Mouse (Mus musculus) heart, adult 9 months (tissue): ENCODE results near the gene Izumo1.

ENCODE experiments used
- DNase-seq, 2 experiments: peaks; one replicate each; pipeline ENCODE4 v3.0.0; 2022; ENCODE audit warnings: low spot score in 2 of 2

Izumo1 gene

DNA sequence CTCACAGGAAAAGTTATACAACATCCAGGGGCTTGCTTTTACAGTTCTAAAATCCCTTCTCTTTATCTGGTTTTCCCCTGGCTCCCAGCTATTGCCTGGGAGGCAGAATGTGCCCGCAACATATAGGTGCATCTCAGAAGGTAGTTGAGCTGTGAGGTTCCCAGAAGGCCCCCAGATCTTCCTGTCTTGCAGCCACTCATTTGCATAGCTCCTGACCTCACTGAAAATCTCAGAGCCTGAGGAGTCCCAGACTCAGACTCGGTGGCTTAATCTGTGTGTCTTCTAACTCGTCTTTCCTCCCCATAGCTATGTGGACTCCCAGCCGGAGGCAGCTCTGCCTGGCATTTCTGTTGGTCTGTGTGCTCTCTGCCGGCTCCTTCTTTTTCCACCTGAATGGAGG is 3.3 kb upstream of the Izumo1 start:
- DNase-seq = no peak

DNA sequence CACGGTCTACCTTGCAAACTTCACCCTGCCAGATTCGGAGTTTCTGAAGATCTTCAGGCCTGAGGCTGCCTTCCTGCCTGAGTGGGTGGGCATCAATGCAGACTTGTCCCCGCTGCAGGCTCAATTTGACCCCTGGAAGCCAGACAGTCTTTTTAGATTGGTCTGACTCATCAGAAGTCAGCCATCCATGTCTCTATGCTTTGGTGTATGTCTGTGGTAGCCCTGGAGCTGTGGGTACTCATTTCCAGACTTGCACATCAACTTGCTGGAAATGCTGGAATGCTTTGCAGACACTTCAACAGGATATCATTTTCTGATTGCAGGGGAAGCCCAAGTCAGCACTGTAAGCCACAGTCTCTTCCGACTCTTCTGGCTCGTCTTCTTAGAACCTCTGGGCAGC is 2.0 kb upstream of the Izumo1 start:
- no peak for DNase-seq

DNA sequence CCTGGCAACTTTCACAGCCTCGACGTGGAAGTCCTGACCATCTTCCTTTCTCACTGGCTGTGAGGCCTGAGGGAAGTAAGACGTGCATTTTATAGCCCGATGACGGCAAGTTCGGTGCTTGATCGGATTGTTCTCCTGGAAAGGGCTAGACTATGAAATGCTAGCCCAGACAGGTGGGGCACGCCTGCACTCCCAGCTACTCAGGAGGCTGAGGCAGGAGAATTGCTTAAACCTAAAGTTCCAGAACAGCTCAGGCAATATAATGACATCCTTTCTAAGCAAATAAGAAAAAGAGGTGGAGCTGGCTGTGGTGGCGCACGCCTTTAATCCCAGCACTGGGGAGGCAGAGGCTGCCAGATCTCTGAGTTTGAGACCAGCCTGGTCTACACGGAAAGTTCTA is 1.9 kb downstream of the Izumo1 start:
- DNase-seq = no peak

DNA sequence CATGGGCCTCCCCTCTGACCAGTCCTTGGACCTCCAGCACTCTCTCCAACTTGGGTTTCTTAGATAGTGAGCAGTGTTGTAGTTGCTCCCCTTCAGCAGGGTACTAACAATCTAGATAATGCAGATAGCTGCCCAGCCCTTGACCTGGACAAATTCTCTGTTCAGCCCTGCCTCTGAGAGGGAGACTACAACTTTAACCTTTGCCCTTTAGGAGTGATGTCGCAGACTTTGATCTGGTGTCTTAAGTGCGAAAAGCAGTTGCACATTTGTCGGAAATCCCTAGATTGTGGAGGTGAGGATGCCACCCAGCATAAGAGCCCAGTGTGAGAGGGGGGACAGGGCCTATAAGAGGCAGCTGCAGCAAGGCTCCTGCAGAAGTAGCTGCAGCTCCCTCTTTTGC is 3.1 kb downstream of the Izumo1 start:
- DNase-seq = no peak

DNA sequence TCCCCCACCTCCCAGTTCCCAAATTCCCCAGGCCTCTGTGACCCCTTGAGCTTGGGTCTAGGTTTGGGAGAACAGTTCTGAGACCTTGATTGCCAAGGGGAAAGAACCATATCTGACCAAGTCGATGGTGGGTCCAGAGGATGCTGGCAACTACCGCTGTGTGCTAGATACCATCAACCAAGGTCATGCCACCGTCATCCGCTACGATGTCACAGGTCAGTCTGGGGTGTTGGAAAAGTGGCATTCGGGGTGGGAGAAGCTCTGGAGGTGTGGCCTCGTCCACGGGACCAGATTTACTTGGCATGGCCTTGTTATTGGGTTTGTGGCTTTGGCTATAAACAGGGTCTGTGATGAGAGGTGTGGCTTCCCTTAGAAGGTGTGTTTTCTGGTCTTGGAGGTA is 3.9 kb downstream of the Izumo1 start:
- DNase-seq = no peak

DNA sequence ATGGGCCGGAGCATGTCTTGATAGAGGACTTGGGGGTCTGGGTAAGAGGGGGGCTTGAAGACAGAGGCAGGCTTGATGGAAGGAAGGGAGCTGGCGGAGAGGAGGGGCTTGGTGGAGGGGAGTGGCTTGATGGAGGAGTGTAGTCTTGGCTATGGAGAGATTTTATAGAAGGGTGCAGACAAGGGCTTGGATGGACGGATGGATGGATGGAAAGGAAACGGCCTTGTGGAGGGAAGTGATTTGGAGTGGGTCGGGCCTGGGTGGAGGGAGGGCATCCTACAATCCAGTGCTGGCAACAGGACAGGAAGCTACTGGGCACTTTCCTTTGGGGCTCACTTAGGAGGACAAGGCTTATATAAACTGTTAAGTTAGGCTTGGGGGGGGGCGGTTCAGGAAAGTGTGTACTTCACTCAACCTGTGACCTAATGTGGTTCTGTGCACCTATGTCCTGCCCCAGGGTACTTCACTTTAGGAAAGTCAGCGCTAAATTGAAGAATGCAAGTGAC is 5.0 kb downstream of the Izumo1 start:
- DNase-seq = peak in 1 of 2 experiments; percentile 27

DNA sequence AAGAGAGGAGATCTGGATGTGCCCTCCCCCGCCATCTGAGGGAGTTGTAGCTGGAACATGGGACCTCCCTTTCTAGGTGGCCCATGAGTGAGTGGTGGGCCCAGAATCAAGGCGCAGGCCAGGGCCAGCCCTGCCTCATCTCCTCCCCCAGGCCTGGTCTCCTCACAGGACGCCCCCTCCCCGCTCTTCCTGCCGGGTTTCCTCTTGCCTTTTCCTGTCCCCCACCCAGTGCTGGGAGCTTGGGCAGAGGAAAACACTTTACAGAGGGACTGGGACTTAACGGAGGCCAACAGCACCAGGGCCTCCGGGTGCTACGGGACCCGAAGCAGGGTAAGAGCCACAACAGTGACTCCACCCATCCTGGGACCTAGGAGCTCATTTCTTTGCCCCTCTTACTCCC is 5.7 kb downstream of the Izumo1 start, which contains the start of gene Rasip1:
Rasip1 (plus strand) TSS at position 228 of the 400 bp plus-strand sequence.
- DNase-seq = peak; percentile 72 to 83

DNA sequence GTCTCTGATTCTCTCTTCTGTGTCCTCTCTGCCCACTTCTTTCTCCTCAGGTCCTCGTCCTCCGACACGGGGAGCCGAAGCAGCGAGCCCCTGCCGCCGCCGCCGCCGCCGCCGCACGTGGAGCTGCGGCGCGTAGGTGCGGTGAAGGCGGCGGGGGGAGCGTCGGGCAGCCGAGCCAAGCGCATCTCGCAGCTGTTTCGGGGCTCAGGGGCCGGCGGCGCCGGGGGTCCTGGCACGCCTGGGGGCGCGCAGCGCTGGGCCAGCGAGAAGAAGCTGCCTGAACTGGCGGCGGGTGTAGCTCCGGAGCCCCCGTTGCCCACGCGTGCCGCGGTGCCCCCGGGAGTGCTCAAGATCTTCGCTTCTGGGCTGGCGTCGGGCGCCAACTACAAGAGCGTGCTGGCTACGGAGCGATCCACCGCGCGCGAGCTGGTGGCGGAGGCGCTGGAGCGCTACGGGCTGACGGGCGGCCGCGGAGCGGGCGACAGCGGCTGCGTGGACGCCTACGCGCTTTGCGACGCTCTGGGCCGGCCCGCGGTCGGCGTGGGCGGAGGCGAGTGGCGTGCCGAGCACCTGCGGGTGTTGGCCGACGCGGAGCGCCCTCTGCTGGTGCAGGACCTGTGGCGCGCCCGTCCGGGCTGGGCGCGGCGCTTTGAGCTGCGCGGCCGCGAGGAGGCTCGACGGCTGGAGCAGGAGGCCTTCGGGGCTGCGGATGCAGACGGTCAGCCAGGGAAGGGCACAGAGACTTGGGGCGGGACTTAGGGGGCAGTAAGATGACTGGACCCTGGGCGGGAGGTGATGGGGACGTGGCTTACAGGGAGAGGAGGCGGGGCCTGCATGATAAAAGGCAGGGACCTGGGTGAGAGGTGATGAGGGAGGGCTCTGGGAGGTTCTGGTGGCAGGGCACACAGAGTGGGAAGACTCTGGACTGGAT is 7.0 kb downstream of the Izumo1 start:
- DNase-seq = peak; percentile 78 to 83

DNA sequence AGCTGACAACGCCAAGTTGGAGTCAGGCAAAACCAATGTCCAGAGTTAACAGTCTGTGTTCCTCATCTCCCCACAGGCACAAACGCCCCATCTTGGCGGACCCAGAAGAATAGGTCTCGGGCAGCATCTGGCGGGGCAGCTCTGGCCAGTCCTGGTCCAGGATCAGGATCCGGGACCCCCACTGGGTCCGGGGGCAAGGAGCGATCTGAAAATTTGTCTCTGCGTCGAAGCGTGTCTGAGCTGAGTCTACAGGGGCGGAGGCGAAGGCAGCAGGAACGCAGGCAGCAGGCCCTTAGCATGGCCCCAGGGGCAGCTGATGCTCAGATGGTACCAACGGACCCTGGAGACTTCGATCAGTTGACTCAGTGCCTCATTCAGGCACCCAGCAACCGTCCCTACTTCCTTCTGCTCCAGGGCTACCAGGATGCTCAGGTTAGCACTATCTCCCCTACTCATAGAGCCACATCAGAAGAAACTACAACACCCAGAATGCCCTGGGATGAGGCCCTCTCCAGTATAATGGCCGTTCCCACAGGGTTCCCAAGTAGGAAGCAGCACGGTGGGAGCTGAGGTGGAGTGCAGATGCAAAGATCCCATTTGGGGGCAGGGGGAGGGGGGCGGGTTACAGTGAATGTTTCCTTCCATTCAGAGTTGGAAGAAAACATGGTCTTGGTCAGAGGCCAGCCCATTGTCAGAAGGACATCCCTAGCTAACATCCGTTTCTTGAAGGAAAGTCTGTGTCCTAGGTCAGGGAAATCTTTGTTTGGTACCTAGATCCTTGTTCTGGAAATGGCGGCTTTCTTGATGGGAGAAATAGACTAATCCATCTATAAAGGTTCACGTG is 8.7 kb downstream of the Izumo1 start:
- DNase-seq = peak in 1 of 2 experiments; percentile 38

DNA sequence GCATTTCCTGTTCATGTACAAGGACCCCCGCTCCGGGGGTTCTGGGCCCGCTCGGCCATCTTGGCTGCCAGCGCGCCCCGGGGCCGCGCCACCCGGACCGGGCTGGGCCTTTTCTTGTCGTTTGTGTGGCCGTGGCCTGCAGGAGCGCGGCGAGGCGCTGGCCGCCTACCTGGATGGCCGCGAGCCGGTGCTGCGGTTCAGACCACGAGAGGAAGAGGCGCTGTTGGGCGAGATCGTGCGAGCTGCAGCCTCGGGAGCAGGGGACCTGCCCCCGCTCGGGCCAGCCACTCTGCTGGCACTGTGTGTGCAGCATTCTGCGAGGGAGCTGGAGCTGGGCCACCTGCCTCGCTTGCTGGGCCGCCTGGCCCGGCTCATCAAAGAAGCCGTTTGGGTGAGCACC is 10.9 kb downstream of the Izumo1 start:
- DNase-seq = no peak

DNA sequence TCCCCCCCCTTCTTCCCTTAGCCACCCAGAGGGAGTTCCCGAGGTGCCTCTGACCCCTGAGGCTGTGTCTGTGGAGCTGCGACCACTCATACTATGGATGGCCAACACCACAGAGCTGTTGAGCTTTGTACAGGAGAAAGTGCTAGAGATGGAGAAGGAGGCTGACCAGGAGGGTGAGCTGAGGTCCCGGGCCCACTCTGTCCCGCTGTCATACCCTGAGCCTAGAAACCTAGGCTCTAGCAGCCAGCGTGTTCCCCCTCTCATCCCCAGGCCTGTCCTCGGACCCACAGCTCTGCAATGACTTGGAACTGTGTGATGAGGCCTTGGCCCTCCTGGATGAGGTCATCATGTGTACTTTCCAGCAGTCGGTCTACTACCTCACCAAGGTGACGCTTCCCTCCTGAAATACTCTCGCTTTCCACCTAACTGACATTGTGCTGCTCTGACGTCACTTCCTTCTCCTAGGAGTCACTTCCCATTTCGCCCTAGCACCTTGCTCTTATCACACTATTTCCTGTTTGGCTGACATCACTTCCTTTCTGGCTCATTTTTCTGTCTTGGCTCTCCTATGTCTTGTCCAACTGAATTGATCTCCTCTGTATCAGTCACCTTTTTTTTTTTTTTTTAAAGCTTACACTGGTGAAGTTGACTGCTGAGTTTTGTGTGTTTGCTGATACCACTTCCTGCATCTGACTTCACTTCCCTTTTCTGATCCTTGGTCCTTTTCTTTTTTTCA is 13.5 kb downstream of the Izumo1 start:
- peak; percentile 63 to 78 for DNase-seq

DNA sequence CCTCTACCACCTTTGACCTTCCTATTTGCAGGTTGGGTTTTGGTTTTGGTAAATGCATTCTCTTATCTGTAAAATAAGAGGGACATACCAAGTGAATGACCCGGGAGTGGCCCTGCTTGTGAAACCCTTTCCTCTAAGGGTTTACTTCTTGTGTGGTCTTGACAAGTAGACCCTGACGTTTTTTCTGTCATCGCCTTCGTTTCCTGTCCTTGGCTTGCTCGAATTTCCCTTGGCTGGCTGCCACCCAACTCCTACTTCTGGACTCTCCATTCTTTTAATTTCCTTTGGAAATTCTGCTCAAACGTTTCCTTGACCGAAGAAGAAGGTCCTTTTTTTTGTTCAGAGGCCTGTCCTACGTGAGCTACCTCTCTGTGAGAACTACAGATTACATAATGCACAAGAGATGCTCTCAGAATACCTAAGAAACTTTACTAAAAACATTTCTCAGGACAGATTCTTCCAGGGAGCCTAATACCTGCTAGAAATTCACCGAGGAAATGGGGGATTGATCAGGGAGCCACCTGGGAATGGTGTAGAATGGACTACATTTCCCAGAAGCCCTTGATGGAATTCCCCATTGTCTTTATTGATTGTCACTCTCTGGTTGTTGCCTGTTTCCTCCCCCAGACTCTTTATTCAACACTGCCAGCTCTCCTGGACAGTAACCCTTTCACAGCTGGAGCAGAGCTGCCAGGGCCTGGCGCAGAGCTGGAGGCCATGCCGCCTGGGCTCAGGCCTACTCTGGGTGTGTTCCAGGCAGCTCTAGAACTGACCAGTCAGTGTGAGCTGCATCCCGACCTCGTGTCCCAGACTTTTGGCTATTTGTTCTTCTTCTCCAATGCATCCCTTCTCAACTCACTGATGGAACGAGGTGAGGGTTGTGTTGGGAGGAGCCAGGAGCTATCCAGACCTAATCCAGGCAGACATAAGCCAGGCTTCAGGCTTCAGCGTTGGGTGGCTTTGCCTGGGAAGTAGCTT is 14.4 kb downstream of the Izumo1 start:
- peak; percentile 48 to 65 for DNase-seq

DNA sequence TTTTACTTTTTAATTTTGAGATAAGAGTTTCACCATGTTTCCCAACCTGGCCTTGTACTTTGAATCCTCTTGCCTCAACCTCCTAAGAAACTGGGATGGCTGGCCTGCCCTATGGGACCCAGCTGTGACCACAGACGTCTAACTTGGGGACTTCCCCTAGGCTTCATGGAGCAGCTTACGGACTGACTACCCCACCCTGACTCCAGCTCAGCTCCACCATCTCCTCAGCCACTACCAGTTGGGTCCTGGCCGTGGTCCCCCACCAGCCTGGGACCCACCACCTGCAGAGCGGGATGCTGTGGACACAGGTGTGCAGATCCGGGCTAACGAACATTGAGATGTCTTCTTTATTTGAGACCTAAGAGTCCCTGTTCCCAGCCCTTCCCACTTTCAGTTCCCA is 16.1 kb downstream of the Izumo1 start:
- DNase-seq = no peak

DNA sequence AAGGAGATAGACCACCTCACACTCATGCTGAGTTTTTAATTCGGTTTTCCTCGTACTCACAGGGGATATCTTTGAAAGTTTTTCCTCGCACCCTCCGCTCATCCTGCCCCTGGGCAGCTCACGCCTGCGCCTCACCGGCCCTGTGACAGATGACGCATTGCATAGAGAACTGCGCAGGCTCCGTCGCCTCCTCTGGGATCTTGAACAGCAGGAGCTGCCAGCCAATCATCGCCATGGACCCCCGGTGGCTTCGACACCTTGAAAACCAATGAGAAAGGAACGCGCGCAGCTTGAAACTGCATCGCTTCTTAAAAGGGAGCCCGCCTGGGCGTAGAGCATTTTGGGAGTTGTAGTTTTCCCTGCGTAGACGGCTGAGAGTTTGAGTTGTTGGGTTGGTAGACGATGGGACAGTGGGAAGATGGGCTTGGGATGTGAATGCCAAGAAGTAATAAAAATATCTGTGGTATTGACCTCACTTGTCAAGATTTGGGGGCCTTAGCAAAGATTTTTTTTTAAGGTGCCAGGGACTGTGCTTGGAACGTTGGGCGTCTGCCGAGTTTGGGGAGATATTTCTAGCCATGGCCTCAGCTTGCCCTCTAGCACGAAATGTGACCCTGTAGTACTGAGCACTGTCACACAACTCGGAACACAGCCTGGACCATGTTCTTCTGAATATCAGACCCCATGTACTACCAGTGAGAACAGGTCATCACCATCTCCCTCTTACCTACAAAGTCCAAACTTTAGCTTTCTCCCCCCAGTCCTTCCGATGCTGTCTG is 17.2 kb downstream of the Izumo1 start:
- peak; percentile 89 to 91 for DNase-seq

DNA sequence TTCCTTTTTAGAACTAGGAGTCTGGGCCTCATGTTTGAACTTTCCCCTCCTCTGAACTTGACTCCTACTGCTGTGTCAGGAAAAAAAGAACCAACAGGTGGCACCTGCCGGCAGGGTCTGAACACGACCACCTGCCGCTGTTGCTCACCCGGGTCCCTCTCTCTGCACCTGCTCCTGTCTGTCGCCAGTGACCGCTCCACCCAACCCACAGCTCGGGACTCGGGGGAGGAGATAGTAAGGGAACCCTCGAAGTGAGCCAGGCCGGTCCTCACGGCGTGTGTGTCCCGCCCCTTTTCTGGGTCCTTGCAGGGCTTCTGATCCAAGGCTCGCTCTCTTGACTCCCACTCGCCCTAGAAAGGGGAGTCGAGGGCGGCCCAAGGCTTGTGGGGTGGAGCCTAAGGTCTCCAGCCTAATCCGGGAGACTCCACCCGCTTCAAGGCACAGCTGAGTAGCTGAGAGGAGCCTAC is 18.0 kb downstream of the Izumo1 start, which contains the start of gene Mamstr:
Mamstr (plus strand) TSS at position 417 of the 467 bp plus-strand sequence.
- DNase-seq = peak in 1 of 2 experiments; percentile 25

DNA sequence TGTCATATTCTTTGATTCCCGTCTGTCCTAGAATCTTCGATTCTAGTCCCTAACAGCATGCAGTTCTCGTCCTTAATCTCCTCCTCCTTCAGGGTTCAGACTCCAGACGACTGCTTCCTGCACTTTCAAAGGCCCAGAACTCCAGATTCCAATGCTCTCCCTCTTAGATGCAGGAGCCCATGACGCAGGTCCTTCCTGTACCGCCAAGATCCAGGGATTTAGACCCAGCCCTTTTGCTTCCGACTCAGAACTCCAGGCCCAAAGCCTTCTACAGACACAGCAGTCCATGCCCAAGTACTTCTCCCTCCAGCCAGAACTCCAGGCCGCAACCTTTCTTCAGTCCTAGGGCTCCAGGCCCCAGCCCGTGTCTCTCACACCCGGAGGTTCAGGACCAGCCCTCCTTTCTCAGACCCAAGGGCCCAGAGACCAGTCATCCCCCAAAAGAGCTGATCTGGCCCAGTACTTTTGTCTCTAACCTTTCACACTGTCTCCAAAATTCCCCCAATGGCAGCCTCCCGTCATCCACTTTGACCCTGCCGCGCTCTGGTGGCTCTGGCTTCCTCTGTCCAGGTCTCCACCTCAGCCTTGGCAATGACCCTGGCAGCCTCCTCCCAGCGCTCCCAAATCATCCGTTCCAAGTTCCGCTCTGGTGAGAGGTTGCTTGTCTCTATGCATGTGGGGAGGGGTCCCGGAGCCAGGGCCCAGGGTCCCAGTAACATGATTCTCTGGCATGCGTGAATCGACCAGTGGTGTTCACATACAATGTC is 18.8 kb downstream of the Izumo1 start:
- DNase-seq = peak in 1 of 2 experiments; percentile 65

DNA sequence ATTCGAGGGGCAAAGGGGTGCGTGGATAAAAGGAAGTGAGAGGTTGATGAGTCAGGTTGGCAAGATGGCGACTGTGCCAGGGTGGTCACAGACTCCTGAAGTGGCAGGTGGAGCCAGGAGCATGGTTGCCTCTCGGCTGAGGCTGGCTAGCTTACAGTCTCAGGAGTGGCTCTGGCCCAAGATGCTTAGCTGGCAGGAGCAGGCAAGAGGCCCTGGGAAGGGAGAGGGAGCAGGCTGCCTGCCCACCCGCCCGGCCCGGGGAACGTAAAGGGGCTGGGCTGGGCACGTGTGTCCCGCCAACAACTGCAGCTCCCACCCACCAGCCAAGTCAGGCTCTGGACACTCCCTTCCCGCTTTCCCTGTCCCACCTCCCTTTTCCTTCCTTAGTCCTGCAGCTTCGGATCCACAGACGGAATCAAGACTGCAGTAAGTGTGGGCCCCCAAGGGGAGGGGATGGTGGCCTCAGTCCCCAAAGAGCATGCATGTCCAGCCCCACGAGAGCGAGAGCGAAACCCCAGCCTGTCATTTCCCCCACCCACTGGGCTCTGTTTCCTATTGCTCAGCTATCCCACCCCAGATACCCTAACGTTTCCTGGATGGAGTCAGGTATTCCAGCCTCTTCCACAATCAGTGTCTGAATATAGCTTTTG is 19.9 kb downstream of the Izumo1 start:
- peak in 1 of 2 experiments; percentile 69 for DNase-seq

DNA sequence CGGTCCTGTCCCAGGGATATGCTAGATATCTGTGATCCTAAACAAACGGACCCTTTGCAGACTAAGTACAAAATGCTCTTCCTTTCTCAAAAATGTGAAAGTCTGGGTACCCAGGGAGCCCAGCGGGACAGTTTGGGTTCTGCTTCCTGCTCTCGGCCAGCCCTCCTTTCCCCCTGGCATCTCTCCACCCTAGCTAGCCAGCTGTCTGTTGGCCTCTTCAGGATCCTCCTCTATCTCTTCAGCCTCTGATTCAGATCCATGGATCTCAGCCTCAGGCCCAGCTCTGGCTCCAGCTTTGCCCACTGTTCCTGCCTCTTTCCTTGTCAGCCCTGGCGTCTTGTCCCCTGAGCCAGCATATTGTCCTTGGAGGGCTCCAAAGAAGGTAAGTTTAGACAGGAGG is 20.5 kb downstream of the Izumo1 start:
- DNase-seq = no peak
